Mouse (Mus musculus) lung, embryonic 15.5 days (tissue): ENCODE results near the gene Iqsec3. TPM values are rescaled to one million over a fixed set of nuclear protein-coding genes. Genes with fewer than 3 reads are reported as not detected.
"Not testable (repeated sequence)": the region's sequence is repeated elsewhere in the genome, so short reads cannot be mapped to it uniquely, and the experiment has no call there.

Experiments
- ATAC-seq: fragments of 200-750 bp; cut with Nextera tagmentation; 2 replicates; pipeline ENCODE4 v1.8.0; 2017; ENCODE audit warnings: moderate number of reproducible peaks, borderline replicate concordance; ENCODE audit not compliant: low FRiP score, low TSS enrichment; ENCODE audit errors: extremely low read depth
- H3K27ac ChIP-seq: fragments of 300-500 bp; sonication (generic); 2 replicates; pipeline ENCODE4 v1.5.1; 2015; ENCODE audit warnings: moderate library complexity, mild to moderate bottlenecking, inconsistent platforms
- H3K27me3 ChIP-seq: fragments of 300-500 bp; sonication (generic); 2 replicates; pipeline ENCODE4 v1.6.1; 2015; ENCODE audit warnings: inconsistent platforms
- H3K36me3 ChIP-seq: fragments of 300-500 bp; sonication (generic); 2 replicates; pipeline ENCODE4 v1.6.1; 2015; ENCODE audit warnings: inconsistent platforms
- H3K4me1 ChIP-seq: fragments of 300-500 bp; sonication (generic); 2 replicates; pipeline ENCODE4 v1.6.1; 2015; ENCODE audit warnings: inconsistent platforms
- H3K4me2 ChIP-seq: fragments of 300-500 bp; sonication (generic); 2 replicates; pipeline ENCODE4 v1.6.1; 2015; ENCODE audit warnings: inconsistent platforms, mild to moderate bottlenecking, moderate library complexity
- H3K4me3 ChIP-seq: fragments of 300-500 bp; sonication (generic); 2 replicates; pipeline ENCODE4 v1.5.1; 2015; ENCODE audit warnings: mild to moderate bottlenecking, inconsistent platforms
- H3K9ac ChIP-seq: fragments of 300-500 bp; sonication (generic); 2 replicates; pipeline ENCODE4 v1.6.1; 2015; ENCODE audit warnings: inconsistent platforms
- H3K9me3 ChIP-seq: fragments of 300-500 bp; sonication (generic); 2 replicates; pipeline ENCODE4 v1.6.1; 2016; ENCODE audit warnings: inconsistent platforms
- WGBS: fragments of 180-500 bp; shearing (Covaris S2); methylation state at CpG from one replicate; pipeline ENCODE4 v1.1.7; 2015; 5-methylcytosine and 5-hydroxymethylcytosine counted together
- polyA plus RNA-seq: library from polyadenylated mRNA; unstranded; fragments of >200 nt; fragmentation: Nextera tagmentation; extraction: Ambion mirVana; gene quantifications from 2 replicates; pipeline ENCODE4 v1.2.1, GENCODE M21; 2015

Iqsec3 gene
- polyA plus RNA-seq, 1 experiment from 2014 or later = 0.04 TPM

DNA sequence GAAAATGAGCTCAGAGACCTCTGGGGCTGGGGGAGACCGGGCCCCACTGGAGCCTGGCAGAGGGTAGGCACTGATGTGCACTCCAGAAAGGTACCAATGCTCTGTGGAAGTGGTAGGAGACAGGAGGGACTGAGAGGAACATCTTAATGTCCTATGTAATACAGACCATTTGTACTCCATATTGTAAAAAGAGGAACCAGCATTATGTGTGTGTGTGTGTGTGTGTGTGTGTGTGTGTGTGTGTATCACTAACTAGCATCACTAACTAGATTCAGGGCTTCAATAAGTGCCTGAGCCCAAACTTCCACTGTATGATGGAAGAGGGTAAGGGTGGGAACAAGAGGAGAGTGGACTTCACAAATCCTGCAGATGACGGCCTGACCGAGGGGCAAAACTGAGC is 88.1 kb downstream of the Iqsec3 start:
- H3K9me3 ChIP-seq = no peaks in the 10 kb centered on the region
- H3K4me2 ChIP-seq = no peak overlapping the region
- no peak for ATAC-seq
- H3K9ac ChIP-seq = no peak overlapping the region
- WGBS = 76% methylated on average over 3 of the region's 3 CpGs
- peaks cover 6% of the 10 kb centered on the region; the same call in 1 of the 2 replicates for H3K4me1 ChIP-seq
- no peaks in the 10 kb centered on the region for H3K36me3 ChIP-seq
- H3K27ac ChIP-seq = no peak overlapping the region
- H3K27me3 ChIP-seq = no peaks in the 10 kb centered on the region
- H3K4me3 ChIP-seq = no peak overlapping the region

DNA sequence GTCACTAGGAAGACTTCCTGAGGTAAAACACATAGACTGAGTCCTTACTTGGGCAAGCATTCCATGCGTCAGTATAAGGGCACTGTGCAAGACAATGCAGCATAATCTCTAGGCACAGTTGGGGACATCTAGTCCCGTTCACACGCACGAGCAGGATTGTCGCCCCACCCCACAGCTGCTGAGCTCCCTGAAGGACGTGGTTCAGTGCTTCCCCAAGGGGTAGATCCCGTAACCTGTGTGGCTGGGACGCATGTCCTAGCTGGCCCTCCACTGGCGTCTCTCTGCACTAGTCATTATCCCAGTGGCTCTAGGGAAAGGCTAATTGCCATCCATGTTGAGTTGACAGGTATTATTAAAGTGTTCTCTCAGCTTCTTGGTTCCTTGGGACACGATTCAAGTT is 91.4 kb downstream of the Iqsec3 start:
- H3K36me3 ChIP-seq = no peaks in the 10 kb centered on the region
- no peak for ATAC-seq
- H3K27me3 ChIP-seq = no peaks in the 10 kb centered on the region; the same call in 1 of the 2 replicates
- no peak overlapping the region for H3K4me3 ChIP-seq
- H3K9ac ChIP-seq = no peak overlapping the region
- no peak overlapping the region for H3K27ac ChIP-seq
- H3K4me1 ChIP-seq = peaks cover 6% of the 10 kb centered on the region; the same call in 1 of the 2 replicates
- no peak overlapping the region for H3K4me2 ChIP-seq
- H3K9me3 ChIP-seq = no peaks in the 10 kb centered on the region
- 53% methylated on average over 10 of the region's 10 CpGs for WGBS

DNA sequence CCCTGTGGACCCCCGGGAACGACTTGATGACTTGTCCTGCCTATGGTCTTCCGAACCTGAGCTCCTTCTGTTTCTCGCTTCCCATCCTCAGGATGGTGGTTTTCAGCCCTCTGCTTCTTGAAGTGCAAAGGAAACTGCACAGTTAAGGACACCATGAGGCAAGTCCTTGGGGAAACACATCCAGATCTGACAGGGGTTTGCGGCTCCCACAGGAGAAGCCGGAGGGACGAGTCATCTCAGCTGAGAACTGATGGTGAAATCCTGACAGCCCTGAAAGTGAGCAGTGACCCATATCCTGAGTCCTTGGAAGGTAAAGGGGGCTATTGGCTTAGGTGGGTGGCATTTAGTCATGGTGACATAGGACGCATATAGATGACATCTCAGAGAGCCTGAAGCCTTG is 92.9 kb downstream of the Iqsec3 start:
- Histone ChIP-seq H3K4me3 (no peak overlapping the region), H3K4me2 (no peak overlapping the region), H3K27me3 (no peaks in the 10 kb centered on the region; the same call in 1 of the 2 replicates), H3K9ac (no peak overlapping the region), H3K9me3 (no peaks in the 10 kb centered on the region), H3K27ac (no peak overlapping the region), H3K36me3 (no peaks in the 10 kb centered on the region), H3K4me1 (peaks cover 6% of the 10 kb centered on the region; the same call in 1 of the 2 replicates)
- 73% methylated on average over 8 of the region's 8 CpGs for WGBS
- no peak for ATAC-seq

DNA sequence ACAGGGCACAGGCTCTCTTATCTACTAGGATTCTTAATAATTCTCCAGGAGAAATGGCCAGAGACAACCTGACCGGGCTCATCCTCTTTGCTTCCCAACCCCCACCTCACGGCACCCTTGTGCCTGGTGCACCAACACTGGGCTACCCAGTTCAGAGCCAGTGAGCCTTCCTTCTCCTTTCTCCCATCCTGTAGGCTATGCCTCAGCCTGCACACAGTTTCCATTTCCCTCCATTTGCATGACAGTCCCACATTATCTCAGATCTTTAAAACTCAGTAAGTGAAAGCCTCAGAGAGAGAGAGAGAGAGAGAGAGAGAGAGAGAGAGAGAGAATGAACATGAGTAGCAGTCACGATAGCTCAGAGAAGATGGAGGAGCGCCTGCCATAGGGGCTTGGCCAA is 95.2 kb downstream of the Iqsec3 start:
- Histone ChIP-seq H3K27ac (no peak overlapping the region), H3K36me3 (no peaks in the 10 kb centered on the region), H3K4me3 (no peak overlapping the region), H3K4me1 (peaks cover 6% of the 10 kb centered on the region; the same call in 1 of the 2 replicates), H3K4me2 (no peak overlapping the region), H3K9me3 (no peaks in the 10 kb centered on the region), H3K9ac (no peak overlapping the region), H3K27me3 (no peaks in the 10 kb centered on the region; the same call in 1 of the 2 replicates)
- WGBS = 52% methylated on average over 4 of the region's 4 CpGs
- ATAC-seq = no peak

DNA sequence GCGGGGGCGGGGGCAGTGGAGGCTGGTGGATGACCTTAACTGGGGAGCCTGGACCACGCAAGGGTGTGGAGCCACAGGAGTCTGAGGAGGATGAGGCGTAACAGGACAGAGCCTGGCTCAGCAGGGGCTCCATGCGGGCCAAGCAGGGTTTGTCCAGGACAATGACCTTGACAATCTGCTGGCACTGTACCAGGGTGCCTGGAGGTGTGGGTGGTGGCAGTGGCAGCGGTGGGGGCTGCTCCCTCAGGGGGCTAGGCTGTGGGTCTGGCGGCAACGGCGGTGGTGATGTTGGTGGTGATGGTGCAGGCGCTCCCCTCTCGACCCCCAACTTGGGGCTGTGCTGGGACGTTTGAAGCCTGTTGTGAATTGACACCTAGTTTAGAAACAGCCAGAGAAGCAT is 97.3 kb downstream of the Iqsec3 start:
- 59% methylated on average over 12 of the region's 12 CpGs for WGBS
- no peak for ATAC-seq

GRCm38 (mm10) chr6:121371197-121371980 is 102.1 kb downstream of the Iqsec3 start:
- no peak for ATAC-seq
- no peak overlapping the region for H3K9ac ChIP-seq
- 58% methylated on average over 10 of the region's 10 CpGs for WGBS
- H3K27me3 ChIP-seq = no peaks in the 10 kb centered on the region
- H3K4me1 ChIP-seq = no peaks in the 10 kb centered on the region
- H3K9me3 ChIP-seq = no peaks in the 10 kb centered on the region
- no peak overlapping the region for H3K27ac ChIP-seq
- no peak overlapping the region for H3K4me2 ChIP-seq
- H3K4me3 ChIP-seq = no peak overlapping the region
- H3K36me3 ChIP-seq = no peaks in the 10 kb centered on the region

More for the DNA sequence above, 97.3 kb downstream of the Iqsec3 start:
- H3K27ac ChIP-seq = no peak overlapping the region
- no peaks in the 10 kb centered on the region for H3K36me3 ChIP-seq
- H3K9ac ChIP-seq = no peak overlapping the region
- H3K4me1 ChIP-seq = peaks cover 1% of the 10 kb centered on the region; the same call in 1 of the 2 replicates
- no peak overlapping the region for H3K4me3 ChIP-seq
- H3K27me3 ChIP-seq = no peaks in the 10 kb centered on the region; the same call in 1 of the 2 replicates
- H3K4me2 ChIP-seq = no peak overlapping the region
- H3K9me3 ChIP-seq = no peaks in the 10 kb centered on the region

DNA sequence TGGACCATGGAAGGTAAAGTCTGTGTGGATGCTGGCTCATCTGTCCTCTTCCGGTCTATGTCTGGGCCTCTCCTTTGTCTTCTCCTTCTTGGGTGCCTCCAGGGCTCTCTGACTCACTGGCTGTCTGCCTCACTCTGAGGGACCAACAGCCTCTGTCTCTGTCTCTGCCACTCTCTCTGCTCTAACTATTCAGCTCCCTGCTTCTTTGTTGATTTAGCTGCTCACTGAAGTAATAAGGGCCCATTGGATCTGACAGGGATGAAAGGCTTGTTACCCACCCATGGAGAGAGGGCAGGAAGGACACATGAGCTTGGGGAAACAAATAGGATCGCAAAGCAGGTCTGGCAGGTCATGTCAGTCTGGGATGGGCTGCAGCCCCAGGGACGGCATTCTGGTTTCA is 106.4 kb downstream of the Iqsec3 start:
- no peaks in the 10 kb centered on the region for H3K4me1 ChIP-seq
- H3K4me3 ChIP-seq = no peak overlapping the region
- no peak overlapping the region for H3K27ac ChIP-seq
- H3K4me2 ChIP-seq = no peak overlapping the region
- no peaks in the 10 kb centered on the region for H3K36me3 ChIP-seq
- ATAC-seq = no peak
- H3K9me3 ChIP-seq = no peaks in the 10 kb centered on the region
- 37% methylated on average over 3 of the region's 3 CpGs for WGBS
- H3K9ac ChIP-seq = no peak overlapping the region
- H3K27me3 ChIP-seq = no peaks in the 10 kb centered on the region

- H3K36me3 ChIP-seq, H3K4me3 ChIP-seq, H3K4me2 ChIP-seq, H3K9ac ChIP-seq, H3K27me3 ChIP-seq, ATAC-seq, H3K27ac ChIP-seq, H3K4me1 ChIP-seq, H3K9me3 ChIP-seq: not testable (repeated sequence)
- 6% methylated on average over 2 of the region's 2 CpGs for WGBS
These were observed 106.9 kb downstream of the Iqsec3 start for GRCm38 (mm10) chr6:121366537-121366936.

DNA sequence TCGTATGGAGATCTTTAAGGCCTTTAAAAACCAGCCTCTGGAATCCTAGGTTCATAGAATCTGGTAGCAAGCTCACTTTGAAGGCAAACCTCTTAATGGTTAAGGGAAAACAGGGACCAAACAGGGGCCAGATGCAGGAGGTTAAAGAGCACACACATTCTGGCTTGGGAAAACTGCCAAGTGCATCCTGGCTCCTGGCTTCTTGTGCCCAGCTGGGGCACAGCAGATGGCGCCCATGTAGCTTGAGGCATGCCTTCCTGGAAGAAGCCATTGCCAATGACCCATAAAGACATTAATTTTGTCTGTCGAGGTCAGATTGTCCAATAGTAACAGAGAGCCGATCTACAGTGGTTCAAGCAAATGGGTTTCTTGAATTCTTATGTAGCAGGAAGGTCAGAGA is 109.5 kb downstream of the Iqsec3 start:
- ATAC-seq = no peak
- no peak overlapping the region for H3K27ac ChIP-seq
- H3K4me2 ChIP-seq = no peak overlapping the region
- H3K36me3 ChIP-seq = no peaks in the 10 kb centered on the region
- no peaks in the 10 kb centered on the region for H3K4me1 ChIP-seq
- no peaks in the 10 kb centered on the region for H3K9me3 ChIP-seq
- H3K4me3 ChIP-seq = no peak overlapping the region
- H3K9ac ChIP-seq = no peak overlapping the region
- H3K27me3 ChIP-seq = no peaks in the 10 kb centered on the region
- WGBS = 70% methylated on average over 4 of the region's 4 CpGs

DNA sequence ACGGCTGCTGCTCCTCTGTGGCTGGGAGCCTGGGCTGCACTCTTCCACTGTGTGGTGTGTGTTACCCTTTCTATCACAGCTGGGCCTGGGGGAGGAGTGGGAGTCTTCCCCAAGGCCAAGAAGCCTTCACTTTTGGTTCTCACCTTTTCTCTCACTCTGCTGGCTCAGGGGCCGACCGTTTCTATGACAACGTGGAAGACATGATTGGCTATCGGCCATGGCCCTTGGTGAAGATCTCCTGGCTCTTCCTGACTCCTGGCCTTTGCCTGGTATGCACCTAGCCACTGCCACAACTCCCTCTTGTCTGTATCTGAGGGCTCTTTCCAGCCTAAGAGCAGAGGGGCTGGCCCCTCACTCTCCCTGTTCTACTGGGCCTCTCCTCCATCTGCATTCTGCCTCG is 110.4 kb downstream of the Iqsec3 start:
- ATAC-seq = no peak
- H3K9me3 ChIP-seq = no peaks in the 10 kb centered on the region
- WGBS = 63% methylated on average over 6 of the region's 6 CpGs

GRCm38 (mm10) chr6:121357232-121357631 is 116.2 kb downstream of the Iqsec3 start:
- ATAC-seq = no peak
- H3K27me3 ChIP-seq = no peaks in the 10 kb centered on the region
- H3K9me3 ChIP-seq = no peaks in the 10 kb centered on the region
- H3K27ac ChIP-seq = no peak overlapping the region
- no peaks in the 10 kb centered on the region for H3K4me1 ChIP-seq
- H3K9ac ChIP-seq = no peak overlapping the region
- 93% methylated on average over 6 of the region's 6 CpGs for WGBS
- no peak overlapping the region for H3K4me3 ChIP-seq
- no peak overlapping the region for H3K4me2 ChIP-seq
- H3K36me3 ChIP-seq = no peaks in the 10 kb centered on the region

More for the DNA sequence above, 110.4 kb downstream of the Iqsec3 start:
- H3K4me1 ChIP-seq = no peaks in the 10 kb centered on the region
- no peaks in the 10 kb centered on the region for H3K27me3 ChIP-seq
- H3K36me3 ChIP-seq = no peaks in the 10 kb centered on the region
- H3K9ac ChIP-seq = no peak overlapping the region
- H3K4me2 ChIP-seq = no peak overlapping the region
- H3K27ac ChIP-seq = no peak overlapping the region
- no peak overlapping the region for H3K4me3 ChIP-seq

GRCm38 (mm10) chr6:121356041-121356440 is 117.4 kb downstream of the Iqsec3 start:
- Histone ChIP-seq H3K27me3 (no peaks in the 10 kb centered on the region), H3K9ac (no peak overlapping the region), H3K4me3 (no peak overlapping the region), H3K4me1 (no peaks in the 10 kb centered on the region), H3K36me3 (no peaks in the 10 kb centered on the region), H3K9me3 (no peaks in the 10 kb centered on the region), H3K27ac (no peak overlapping the region), H3K4me2 (no peak overlapping the region)
- no peak for ATAC-seq
- WGBS = 75% methylated on average over 1 of the region's 1 CpGs
